Mouse (Mus musculus) layer of hippocampus, adult 8-10 months (tissue): ENCODE results near the gene Gm49387. TPM values are rescaled to one million over a fixed set of nuclear protein-coding genes. Genes with fewer than 3 reads are reported as not detected.

Source experiments
- DNase-seq, 2 experiments: peaks; one replicate each; pipeline ENCODE4 v3.0.0; 2022; ENCODE audit warnings: low spot score in 2 of 2
- total RNA-seq, 4 experiments: library from RNA; stranded (reverse); gene quantifications; 2 replicates each; pipeline ENCODE4 v1.2.4; 2022

The Gm49387 gene
- total RNA-seq, 4 experiments from 2014 or later = not detected

DNA sequence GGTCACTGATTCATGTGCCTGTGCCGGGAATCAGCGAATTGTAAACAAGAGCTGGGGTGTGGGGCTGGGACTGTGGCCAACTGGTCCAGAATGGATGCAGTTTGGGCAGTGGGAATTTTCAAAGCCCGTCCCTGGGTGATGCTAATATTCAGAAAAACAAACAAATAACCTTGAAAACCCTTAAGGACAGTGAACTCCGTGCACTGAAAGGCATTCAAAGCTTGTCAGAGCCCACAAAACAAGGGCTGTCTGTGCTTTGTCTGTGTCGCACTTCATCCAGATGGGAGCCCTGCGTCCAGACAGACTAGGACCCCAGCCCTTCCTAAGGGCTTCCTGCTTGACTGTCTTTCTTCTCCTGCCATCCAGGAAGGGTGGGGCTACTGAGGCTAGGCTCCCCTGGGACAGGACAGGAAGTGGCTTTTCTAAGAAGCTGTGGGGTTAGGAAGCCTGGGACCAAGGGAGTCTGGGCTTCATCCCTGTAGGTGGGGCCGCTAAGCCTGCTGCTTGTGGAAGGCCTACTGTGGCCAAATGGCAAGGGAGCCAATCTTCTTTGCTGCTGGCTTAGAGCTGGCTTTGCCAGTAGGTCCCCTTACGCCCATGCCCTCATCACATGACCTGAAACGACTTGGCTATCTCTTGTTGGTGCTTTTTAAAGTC lies 22.0 kb upstream of the Gm49387 start:
- peak; percentile 38 to 44 for DNase-seq

DNA sequence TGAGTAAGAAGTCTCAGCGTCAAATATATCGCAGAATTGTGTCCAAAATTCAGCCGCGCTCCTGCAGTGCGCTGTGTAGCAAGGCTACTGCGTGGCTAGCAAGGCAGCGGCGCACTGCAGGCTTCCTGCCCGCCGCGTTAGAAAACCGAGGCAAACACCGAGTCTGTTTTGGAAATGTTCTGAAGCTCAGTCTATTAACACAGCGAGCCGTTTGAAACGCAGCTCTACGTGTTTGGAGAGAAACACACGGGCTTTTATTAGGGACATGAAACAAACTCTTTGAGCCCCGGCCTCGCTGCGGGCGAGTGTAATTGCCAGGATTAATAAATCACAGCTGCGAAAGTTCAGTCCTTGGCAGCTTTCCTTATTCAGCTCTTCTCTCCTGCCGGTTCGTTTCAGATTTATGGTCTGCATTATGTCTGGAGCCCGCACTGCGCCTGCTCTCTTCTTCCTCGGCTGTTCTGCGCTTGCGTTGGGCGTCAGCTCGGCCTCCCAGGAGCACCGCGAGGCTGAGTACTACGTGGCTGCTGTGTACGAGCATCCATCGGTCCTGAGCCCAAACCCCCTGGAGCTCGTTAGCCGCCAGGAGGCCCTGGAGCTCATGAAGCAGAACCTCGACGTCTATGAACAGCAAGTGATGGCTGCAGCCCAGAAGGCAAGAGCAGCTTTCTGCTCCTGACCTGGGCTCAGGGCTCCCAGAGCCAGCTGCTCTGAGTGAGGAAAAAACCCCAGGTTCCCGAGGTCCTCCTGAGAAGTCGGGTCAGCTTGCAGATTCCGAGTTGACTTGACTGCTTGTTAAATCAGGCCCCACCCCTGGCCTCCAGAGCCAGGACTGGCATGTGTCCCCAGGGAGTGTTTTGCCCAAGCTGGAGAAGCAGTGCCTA lies 21.2 kb upstream of the Gm49387 start:
- peak; percentile 91 to 92 for DNase-seq

DNA sequence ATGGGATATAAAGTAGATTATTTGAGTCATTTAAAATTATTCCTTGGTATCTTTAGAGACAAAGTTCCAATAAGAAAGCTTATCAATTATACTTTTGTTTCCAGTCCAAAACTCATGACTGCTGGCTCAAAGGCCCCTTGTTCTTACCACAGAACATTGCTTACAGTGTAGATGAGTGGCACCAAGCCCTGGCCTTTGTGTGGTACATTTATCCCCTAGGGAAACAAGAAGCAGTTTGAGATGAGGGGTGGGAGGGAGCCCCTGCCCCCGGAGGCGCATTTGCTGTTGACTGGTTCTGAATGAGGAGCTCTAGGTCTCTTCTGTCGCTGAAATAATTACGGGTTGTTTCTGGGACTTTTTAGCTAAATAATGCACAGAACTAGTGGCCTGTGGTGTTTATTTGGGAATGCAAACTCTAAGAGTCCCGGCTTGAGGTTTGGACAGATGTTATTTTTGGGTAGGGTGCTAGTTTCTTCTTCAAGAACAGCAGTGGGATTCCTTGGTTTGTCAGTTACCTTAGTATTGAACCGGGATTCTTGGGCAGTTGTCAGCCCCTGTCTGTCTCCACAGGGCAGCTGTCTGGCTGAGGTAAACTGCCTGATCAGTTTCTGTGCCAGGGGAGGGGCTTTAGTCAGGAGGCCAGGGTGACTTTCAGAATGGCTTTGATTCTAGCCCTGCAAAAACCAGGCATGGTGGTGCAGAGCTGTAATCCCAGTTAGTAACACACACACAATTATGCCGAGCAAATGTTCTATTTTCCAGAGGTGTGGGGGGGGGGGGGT lies 19.8 kb upstream of the Gm49387 start:
- DNase-seq = peak; percentile 50 to 52

DNA sequence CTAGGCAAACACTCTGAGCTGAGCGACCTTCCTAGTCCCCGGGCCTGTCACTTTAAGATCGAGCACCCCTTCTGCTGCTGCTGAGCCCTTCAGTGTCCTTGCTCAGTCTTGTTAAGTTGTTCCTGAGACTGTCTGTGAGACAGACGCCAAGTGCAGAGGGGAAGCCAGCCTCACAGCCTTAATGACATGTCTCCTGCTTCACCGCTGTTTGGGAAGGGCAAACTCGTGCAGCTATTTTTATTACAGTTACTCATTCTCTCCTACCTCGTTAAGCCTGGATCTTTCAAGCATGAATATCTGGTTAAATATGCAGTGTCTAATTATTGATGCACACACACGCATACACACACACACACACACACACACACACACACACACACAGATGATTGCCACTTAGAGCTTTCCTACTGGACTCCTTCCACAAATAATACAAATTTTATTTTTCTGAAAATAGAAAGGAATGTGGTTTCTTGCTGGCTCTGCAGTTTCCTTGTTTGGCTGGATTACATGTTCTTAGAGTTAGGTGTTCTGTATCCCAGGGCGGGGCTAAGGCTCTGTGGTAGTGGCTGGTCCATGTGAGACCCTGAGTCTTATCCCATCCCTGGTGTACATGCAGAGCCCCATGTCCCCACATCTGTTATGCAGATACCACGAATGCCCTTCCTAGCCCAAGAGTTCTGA lies 19.0 kb upstream of the Gm49387 start:
- DNase-seq = peak; percentile 34 to 37

DNA sequence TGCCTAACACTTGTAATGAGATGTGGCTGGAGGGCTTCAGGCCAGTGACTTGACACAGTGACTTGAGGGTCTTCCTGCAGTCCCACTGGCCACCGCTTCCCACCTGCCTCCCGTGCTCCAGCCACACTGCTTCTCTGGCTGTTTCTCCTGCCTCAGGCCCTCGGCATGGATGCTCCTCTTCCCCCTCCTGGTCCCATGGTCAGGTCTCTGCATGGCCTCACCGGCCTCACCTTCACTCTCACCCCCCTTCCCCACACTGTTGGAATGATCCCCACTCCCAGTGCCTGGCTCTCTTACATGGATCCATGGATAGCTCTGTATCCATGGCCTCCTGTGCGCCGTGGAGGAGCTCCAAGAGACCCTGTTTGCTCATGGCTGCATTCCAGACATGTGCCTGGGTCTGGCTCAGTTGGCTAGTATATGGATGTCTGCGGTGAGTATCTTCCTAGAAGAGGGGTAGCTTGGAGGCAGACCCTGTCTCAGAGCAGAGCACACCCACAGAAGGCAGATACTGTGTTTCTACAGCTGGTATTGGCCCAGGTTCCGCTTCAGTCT lies 17.5 kb upstream of the Gm49387 start:
- no peak for DNase-seq

DNA sequence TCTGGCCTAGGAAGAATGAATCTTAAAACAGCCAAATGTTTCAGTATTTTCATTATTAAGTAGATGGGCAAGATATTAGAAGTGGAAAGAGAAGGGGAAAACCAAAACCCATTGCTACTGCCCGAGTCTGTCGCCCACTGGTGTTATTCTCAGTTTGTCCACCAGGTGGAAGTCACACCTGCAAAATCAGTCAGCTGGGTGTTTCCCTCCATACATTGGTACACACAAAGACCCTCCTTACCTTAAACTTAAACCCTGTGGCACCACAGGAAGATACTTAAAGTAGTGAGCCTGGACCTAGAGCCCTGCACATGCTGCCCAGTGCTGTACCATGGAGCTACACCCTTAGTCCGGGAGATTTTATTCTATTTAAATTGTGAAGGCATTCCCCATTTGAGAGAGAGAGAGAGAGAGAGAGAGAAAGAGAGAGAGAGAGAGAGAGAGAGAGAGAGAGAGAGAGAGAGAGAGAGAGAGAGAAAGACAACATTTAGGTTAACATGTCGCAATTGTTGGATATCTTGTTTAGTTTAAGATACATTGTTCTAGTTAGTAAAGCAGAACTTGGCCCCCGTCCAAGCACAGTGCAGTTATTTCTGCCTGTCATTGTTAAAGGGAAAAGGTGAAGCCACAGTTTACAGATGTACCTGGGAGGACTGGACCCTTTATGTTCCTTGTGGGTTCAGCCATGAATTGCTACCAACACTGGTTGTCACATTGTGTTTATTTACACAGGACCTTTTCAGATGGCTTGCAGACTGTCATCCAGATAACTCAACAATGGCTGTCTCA lies 16.4 kb upstream of the Gm49387 start:
- peak; percentile 49 to 84 for DNase-seq

DNA sequence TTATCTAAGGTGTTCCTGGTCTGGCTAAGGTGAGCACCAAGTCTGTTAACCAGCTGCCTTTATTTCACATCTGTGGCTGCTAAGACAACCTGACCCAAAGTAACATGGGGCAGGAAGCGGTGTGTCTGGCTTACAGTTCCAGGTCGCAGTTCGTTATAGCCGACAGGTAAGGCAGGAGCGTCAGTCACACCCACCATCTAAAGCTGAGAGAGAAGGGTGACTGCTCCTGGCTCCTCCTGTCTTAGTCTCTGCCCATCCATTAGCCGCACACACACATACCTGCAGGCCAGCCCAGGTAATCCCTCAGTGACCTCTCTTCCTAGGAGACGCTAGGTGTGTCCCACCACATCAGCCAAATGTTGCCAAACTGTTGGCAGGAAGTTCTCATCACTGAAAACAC lies 15.7 kb upstream of the Gm49387 start:
- no peak for DNase-seq

DNA sequence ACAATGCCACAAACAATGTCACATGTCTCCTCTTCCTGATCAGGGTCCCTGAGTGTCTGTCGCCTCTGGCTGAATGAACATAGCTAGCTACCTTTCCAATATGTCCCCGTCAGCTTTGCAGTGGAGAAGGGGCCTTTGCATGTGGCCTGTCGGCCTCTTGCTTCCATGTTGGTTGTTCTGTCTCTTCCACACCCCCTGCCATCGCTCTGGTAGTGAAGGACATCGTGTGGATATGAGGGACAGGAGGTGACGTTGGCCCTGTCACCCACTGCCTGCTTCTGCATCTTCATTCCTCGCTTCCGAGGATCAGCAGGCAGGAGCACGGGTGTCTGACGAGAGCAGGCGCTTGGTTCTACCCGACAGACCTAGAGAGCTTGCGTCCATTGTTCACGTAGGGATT lies 14.7 kb upstream of the Gm49387 start:
- DNase-seq = no peak

DNA sequence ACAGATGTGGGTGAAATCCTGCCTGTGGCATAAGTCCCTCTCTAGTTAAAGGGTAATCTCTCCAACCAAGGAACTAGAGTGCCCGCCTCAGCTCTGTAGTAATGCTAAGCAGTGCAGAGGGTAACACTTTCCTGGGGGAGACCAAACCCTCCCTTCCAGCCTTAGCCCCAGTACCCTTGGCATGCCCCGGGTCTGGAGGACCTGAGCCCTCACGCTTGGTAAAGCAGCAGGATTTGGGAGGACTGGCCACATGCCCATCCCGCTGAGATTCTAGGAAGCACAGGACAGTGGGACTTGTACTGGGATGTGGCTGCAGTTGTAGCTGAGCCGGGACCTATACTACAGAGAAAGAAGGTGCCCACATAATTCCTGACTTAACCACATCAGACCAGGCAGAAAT lies 14.1 kb upstream of the Gm49387 start:
- no peak for DNase-seq

DNA sequence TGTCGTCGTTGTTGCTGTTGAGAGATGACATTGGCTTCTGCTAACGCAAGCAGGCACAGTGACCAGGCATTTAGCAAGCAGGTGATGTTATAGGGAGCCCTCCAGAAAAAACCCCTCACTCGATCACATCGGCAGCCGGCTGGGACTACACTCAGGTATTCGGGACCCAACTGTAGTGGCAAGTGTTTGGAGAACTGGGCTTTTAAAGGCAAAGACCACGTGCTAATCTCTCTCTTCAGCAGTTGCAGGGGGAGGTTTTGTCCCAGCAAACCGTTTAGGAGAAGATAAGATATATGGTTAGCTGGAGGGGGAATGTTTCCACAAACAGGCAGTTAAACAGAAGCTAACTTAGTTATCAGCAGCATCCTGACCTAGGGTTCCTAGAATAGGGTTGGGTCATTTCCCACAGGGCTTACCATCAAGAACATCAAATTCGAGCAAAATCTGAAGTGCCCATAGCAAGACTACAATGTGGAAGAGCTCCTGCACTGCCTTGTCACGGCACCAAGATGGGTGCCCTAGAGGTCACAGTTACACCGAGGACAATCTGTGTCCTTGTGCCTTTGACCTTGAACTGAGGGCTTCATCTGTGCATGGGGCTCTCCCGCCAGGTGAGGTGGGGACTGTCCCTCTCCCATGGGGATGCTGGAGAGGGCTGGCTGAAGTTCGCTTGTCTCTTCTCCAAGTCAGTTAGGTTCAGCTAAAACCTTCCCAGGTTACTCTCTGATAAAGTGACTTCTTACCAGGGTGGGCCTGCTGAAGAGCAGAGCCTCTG lies 12.6 kb upstream of the Gm49387 start:
- no peak for DNase-seq

DNA sequence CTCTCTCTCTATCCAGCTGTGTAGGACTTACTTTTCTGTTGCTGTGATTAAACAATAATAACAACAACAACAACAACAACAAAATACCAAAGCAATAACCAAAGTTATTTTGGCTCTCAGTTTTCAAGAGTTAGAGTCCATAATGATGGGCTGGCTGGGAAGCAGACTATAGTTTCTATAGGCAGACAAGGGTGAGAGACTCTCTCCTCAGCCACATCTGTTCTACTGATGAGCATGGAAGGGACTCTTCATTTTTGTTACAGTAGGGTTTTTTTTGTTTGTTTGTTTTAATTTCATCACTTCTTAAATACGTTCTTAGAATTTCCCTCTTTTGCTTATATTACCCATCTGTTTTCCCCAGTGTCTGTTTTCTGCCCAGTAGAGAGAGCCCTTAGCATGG lies 11.9 kb upstream of the Gm49387 start:
- DNase-seq = no peak

DNA sequence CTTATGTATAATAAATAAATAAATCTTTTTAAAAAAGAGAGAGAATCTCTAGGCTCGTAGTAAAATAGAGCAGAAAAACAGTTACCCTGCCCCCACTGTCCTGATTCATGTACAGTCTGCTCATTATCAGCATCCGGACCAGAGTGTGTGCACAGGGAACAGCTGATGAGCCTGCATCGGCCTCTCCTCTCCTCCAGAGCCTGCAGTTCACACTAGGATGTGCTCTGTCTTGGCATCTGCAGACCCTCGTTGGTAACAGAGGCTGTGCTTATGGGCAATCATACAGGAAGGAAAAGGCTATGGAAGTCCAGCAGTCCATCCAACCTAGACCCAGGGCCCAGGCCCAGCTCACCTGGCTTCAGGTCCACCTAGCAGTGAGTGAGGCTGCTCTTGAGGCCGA lies 11.4 kb upstream of the Gm49387 start:
- no peak for DNase-seq

DNA sequence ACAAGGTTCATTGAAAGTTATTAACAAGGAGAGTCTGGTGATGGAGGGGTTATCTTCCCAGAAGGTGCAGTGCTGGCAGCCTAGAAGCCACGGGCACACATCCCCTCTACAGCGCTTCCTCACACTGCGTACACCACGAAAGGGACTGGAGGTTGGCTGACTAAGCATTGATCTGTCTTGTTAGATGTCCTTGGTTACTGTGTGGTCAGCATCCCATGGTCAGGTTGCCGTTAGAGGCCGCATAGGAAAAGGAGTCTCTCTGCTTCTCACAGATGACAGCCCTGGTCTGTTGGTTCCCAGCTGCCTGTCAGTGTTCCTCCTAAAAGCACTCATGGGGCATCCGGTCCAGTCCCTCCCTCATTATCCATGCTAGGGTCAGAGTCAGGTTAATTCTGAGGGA lies 10.5 kb upstream of the Gm49387 start:
- DNase-seq = no peak

DNA sequence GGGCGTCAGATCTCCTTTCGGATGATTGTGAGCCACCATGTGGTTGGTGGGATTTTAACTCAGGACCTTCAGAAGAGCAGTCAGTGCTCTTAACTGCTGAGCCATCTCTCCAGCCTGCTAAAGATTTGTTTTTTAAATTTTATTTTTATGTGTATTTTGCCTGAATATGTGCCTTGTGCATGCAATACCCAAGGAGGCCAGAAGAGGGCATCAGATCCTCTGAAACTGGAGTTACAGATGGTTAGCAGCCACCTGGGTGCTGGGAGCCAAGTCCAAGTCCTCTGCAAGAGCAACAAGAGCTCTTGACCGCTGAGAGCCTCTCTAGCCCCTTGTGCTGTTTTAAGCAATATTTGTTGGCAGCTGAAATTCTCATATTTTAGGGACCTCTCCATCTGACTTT lies 9.7 kb upstream of the Gm49387 start:
- no peak for DNase-seq

DNA sequence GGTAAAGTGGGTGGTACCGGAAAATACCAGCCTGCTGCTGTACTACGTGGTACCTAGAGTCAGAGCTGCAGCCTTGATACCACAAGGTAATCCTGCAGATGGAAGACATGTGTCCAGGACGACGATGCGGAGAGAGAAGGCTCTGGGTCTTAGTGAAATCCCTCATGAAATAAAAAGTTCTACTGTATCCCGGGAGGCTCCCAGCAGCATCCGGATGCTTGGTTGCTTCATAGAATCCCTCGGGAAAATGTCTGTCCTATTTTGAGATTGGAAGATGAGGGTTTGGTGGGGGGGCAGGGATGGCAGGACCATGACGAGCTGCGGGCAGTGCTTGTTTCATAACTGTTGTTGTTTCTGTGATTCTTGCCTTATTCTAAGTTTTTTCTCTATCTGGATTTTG lies 7.3 kb upstream of the Gm49387 start:
- no peak for DNase-seq

DNA sequence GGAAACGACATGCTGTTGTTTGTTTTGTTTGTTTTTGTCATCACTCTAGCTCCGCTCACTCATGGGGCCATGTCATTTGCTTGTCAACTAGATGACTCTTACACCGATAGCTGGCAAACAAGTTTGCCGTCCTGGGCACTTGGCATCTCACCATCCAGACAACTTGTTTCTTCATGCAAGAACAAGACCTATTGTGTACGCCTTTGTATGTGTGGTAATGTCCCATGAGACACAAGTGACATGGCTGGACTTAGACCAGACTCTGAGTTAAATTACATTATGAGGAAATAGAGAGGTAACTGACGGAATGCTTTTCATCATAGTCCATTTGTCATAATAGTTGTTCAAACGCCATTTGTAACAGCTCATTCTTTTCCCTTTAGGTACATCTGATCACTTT lies 5.2 kb upstream of the Gm49387 start:
- no peak for DNase-seq

DNA sequence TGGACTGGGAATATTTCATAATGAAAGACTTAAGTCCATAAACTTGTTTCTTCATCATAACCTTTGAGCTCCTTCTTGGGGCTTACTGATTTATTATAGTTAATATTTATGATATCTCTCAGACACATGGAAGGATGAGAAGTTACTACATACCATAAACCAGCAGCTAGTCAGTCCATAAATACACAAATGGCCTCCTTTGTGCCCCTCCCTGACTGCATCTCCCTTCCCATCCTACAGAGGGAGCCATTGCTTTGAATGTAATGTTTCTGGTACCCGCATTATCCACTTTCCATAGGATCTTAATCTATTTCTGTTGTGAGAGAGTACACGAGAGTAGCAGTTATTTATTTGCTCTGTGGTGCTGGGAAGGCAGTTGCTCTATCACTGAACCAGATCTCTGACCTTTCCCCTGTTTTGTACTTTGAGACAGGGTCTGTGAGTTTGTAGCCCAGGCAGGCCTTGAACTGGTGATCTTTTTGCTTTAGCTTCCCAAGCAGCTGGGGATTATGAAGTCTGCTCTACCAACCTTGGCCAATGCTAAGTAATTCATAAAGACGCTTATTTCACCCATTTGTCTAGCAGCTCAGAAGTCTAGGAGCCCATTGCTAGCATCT lies 4.4 kb upstream of the Gm49387 start:
- no peak for DNase-seq

DNA sequence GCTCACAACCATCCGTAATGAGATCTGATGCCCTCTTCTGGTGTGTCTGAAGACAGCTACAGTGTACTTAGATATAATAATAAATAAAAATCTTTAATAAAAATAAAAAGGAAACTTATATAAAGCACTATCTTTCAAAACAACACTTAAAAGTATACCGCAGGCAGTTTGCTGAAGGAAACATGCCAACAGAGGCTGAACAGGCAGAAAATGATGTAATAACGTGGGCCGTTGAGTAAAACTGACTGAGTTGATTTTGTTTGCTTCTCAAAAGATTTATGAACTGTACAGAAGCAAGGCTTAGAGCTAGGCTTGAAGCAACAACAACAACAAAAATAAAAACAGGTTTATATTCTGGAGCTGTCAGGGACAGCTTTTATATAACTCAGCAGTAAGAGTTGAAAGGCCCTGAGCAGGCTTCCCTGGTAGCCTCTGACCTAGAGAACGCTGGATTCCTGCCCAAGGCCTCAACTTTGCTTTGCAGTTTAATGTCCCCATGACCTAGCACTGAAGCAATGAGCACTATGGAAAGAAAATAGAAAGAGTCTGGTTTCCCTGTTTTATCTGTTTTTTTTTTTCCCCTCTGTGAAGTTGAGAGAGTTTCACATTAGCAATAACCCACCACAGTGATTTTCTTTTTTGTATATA lies 3.6 kb upstream of the Gm49387 start:
- no peak for DNase-seq
